Mouse (Mus musculus) thymus, adult 2 months (tissue): ENCODE results near the gene Eif3d. TPM values are rescaled to one million over a fixed set of nuclear protein-coding genes. Genes with fewer than 3 reads are reported as not detected.

Experiments used
- DNase-seq: peaks from one replicate; pipeline ENCODE4 v3.0.0; 2021
- H3K27ac ChIP-seq: fragments of 200-500 bp; 2 replicates; pipeline ENCODE4 v1.5.1; 2012; ENCODE audit warnings: low read length, control low read depth; ENCODE audit not compliant: control insufficient read depth, insufficient read depth
- H3K27me3 ChIP-seq: fragments of 200-500 bp; 2 replicates; pipeline ENCODE4 v1.6.1; 2012; ENCODE audit warnings: mild to moderate bottlenecking, low read length, moderate library complexity, mixed read lengths; ENCODE audit not compliant: control insufficient read depth, insufficient read depth
- H3K36me3 ChIP-seq: fragments of 200-500 bp; 2 replicates; pipeline ENCODE4 v1.6.1; 2012; ENCODE audit warnings: mild to moderate bottlenecking, low read length, moderate library complexity; ENCODE audit not compliant: control insufficient read depth, insufficient read depth
- H3K4me1 ChIP-seq: fragments of 200-500 bp; replicated peaks from 2 replicates; pipeline ENCODE4 v1.6.1; 2012; ENCODE audit warnings: low read length; ENCODE audit not compliant: control insufficient read depth, insufficient read depth
- H3K4me3 ChIP-seq: fragments of 200-500 bp; 2 replicates; pipeline ENCODE4 v1.5.1; 2012; ENCODE audit warnings: mild to moderate bottlenecking, low read length, control low read depth, moderate library complexity; ENCODE audit not compliant: control insufficient read depth, insufficient read depth
- CTCF ChIP-seq: fragments of 200-500 bp; IDR thresholded peaks from 2 replicates; pipeline ENCODE4 v1.5.1; 2012; ENCODE audit warnings: mild to moderate bottlenecking, control low read depth, low read length, moderate library complexity, borderline replicate concordance; ENCODE audit not compliant: control insufficient read depth, poor library complexity, insufficient read depth; ENCODE audit errors: extremely low read depth
- POLR2A ChIP-seq: fragments of 200-500 bp; IDR thresholded peaks from 2 replicates; pipeline ENCODE4 v1.6.1; 2012; ENCODE audit warnings: mild to moderate bottlenecking, low read length, control low read depth, moderate library complexity; ENCODE audit not compliant: control insufficient read depth, poor library complexity, insufficient read depth; ENCODE audit errors: extremely low read depth
- WGBS: fragments of 180-500 bp; shearing (Covaris S2); methylation state at CpG from one replicate; pipeline ENCODE4 v1.1.7; 2018; 5-methylcytosine and 5-hydroxymethylcytosine counted together
- polyA plus RNA-seq: library from polyadenylated mRNA; depleted of rRNA; stranded (reverse); fragments of >200 nt; gene quantifications from 2 replicates; pipeline ENCODE4 v1.2.3, GENCODE M21; 2012

The Eif3d gene
- polyA plus RNA-seq, 1 experiment = 198 TPM

DNA sequence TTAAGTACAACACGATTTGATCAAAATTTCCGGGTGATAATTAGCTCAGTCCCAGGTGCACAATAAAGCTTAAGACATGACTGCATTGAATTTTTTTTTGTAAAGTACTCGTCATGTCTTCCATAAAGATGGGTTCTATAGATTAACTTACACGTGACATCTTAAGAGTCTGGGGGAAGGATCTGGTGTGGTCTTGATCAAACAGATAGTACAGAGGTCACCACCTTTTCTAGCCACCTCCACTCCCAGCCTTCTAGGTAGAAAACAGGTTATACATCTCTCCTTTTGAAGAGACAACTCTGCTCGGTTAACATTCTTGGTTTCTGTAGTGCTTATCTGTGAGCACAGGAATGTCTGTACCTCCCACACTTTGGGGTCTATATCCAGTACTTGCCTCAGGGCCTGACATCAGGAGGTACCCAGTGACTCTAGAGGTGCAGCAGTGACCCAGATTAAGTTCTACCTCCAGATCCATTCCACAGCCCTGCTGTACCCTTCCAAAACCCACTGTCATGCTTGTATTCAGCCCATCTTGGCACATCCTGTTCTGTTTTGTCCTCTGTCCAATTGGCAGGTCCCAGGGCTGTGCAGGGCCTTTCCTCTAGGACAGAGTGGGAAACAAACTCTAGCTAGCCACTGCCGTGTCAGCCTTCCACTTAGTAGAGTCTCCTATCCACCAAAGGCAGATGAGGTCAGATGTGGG, 39.5 kb downstream of the Eif3d start:
- 86% methylated on average over 6 of the region's 6 CpGs for WGBS
- DNase-seq = no peak
- no peak overlapping the region for H3K4me3 ChIP-seq
- no peak overlapping the region for H3K27ac ChIP-seq
- no peak for TF ChIP-seq CTCF
- TF ChIP-seq POLR2A = no peak
- H3K36me3 ChIP-seq = no peaks in the 10 kb centered on the region; the same call in 1 of the 2 replicates
- H3K27me3 ChIP-seq = no peaks in the 10 kb centered on the region
- H3K4me1 ChIP-seq = peaks cover 13% of the 10 kb centered on the region

- Histone ChIP-seq H3K27me3 (no peaks in the 10 kb centered on the region), H3K36me3 (no peaks in the 10 kb centered on the region; the same call in 1 of the 2 replicates), H3K4me3 (no peak overlapping the region), H3K27ac (no peak overlapping the region), H3K4me1 (peaks cover 13% of the 10 kb centered on the region)
- TF ChIP-seq CTCF (no peak), POLR2A (no peak)
- 55% methylated on average over 8 of the region's 8 CpGs for WGBS
- no peak for DNase-seq
Measured at GRCm38 (mm10) chr15:77929804-77930203, 40.8 kb downstream of the Eif3d start.

DNA sequence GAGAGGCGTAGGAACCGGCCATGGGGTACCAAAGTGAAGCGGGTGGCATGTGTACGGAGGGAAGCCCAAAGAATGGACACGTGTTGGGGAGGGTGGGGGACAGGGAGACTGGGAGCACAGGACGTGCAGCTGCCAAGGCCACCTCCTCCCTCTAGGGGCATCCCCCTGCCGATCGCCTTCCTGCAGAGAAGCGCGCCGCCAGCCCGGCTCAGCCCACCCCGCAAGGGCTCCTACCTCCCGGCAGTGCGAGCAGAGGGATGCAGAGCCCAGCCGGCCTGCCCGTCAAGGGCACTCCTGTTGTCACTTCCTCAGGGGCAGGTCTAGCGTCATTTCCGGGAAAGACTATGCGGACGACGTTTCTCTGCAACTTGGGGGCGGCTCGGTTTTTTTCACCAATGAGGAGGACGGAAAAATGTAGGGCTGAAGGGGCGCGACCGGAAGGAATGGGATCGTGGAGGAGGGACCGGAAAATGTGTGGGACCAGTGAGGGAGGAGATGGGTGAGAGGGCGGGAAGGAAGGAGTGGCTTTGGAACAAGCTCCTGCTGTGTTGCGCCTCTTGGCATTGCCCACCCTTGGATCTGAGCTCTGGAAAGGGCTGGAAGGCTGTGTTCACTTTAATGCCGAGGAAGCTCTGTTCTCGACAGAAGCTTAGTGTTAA, 41.8 kb downstream of the Eif3d start, which contains the start of gene Txn2:
Gene Txn2, minus strand, starts transcription at position 334 of the 659 bp plus-strand sequence.
- WGBS = under 1% methylated on average over 34 of the region's 34 CpGs
- TF ChIP-seq CTCF (peak; percentile 48; the same call in 1 of the 2 replicates), POLR2A (peak; percentile 87)
- peak; percentile 94 for DNase-seq
- Histone ChIP-seq H3K27me3 (no peaks in the 10 kb centered on the region), H3K36me3 (peaks cover 4% of the 10 kb centered on the region), H3K4me1 (peaks cover 8% of the 10 kb centered on the region; the same call in 1 of the 2 replicates), H3K27ac (peak within 1 kb of the TSS; percentile 23; the same call in 1 of the 2 replicates), H3K4me3 (peak within 1 kb of the TSS; percentile 77)

DNA sequence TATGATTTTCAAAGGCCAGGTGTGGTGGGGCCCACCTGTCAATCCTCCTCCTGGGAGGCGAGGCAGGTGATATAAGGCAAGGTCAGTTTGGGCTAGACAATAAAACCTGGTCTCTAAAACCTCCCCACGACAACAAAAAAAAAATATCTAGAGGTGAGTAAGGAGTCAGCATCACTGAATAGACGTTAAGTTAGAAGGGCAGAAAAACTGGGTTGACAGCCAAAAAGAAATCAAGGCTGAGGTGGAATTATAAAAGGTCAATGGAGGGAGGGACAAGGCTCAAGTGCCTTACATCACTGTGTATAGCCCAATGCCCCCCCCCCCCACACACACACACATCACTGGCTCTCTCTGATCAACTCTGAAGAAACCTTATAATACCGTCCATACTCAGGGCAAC, 42.5 kb downstream of the Eif3d start:
- H3K36me3 ChIP-seq = peaks cover 12% of the 10 kb centered on the region
- H3K27ac ChIP-seq = no peak overlapping the region
- no peak for TF ChIP-seq POLR2A
- TF ChIP-seq CTCF = no peak
- no peaks in the 10 kb centered on the region for H3K27me3 ChIP-seq
- H3K4me1 ChIP-seq = peaks cover 8% of the 10 kb centered on the region; the same call in 1 of the 2 replicates
- H3K4me3 ChIP-seq = no peak overlapping the region; the same call in 1 of the 2 replicates
- WGBS = 28% methylated on average over 4 of the region's 4 CpGs
- no peak for DNase-seq

DNA sequence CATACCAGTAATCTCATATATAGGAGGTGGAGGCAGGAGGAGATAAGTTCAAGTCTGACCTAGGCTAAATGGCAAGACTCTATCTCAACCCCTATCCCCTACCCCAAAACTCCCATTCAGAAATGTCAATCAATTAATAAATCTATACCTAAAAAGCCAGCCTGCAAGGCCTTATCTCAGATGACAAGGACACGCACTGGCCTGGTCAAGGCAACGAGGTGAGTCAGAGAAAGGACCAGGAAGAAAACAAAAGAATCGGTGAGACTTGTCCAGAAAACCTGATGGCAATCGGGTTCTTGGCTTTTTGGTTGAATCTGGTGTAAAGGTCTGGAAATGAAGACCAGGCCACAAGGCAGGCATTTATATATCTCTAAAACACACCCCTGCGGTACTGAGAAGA, 43.7 kb downstream of the Eif3d start:
- no peak overlapping the region for H3K27ac ChIP-seq
- H3K36me3 ChIP-seq = peaks cover 20% of the 10 kb centered on the region
- H3K4me3 ChIP-seq = no peak overlapping the region
- WGBS = 95% methylated on average over 5 of the region's 5 CpGs
- TF ChIP-seq CTCF (no peak), POLR2A (no peak)
- H3K27me3 ChIP-seq = no peaks in the 10 kb centered on the region
- no peak for DNase-seq
- peaks cover 8% of the 10 kb centered on the region; the same call in 1 of the 2 replicates for H3K4me1 ChIP-seq

GRCm38 (mm10) chr15:77925195-77925594, 45.4 kb downstream of the Eif3d start:
- Histone ChIP-seq H3K4me3 (no peak overlapping the region), H3K4me1 (peaks cover 8% of the 10 kb centered on the region; the same call in 1 of the 2 replicates), H3K27ac (no peak overlapping the region), H3K27me3 (no peaks in the 10 kb centered on the region), H3K36me3 (peaks cover 26% of the 10 kb centered on the region)
- no peak for DNase-seq
- WGBS = 96% methylated on average over 2 of the region's 2 CpGs
- TF ChIP-seq POLR2A (no peak), CTCF (no peak)

GRCm38 (mm10) chr15:77923267-77924035, 47.2 kb downstream of the Eif3d start:
- TF ChIP-seq POLR2A (no peak), CTCF (no peak)
- Histone ChIP-seq H3K27me3 (no peaks in the 10 kb centered on the region), H3K4me1 (peaks cover 5% of the 10 kb centered on the region; the same call in 1 of the 2 replicates), H3K27ac (no peak overlapping the region), H3K36me3 (peaks cover 26% of the 10 kb centered on the region), H3K4me3 (no peak overlapping the region)
- 74% methylated on average over 9 of the region's 9 CpGs for WGBS
- DNase-seq = no peak
